Comparison of ENCODE assay signal across 8 mouse cellular contexts in genomic region chr16:6503573-6504331, GRCm38 (mm10).
DNase-seq lines count a peak whose midpoint lies in the region; ATAC-seq lines count a peak whose summit lies in the region.

No protein-coding gene starts in this region.

- DNase-seq in left cerebral cortex, adult 11 months (ENCODE audit: low spot score) = peak; percentile 32
- DNase-seq in left cerebral cortex, adult 8-10 months (ENCODE audit: low spot score in 2 of 2) = no peak
- peak; percentile 33 to 74 for DNase-seq in adrenal gland, adult (ENCODE audit: inconsistent age in 2 of 2, low spot score in 1 of 2)
- DNase-seq in cerebellum, postnatal 4 days (ENCODE audit: low spot score in 2 of 2) = peak; percentile 59 to 67
- peak; percentile 57 for DNase-seq in left cerebral cortex, postnatal 4 days
- DNase-seq in retina, postnatal 1 day = peak; percentile 54
- DNase-seq in spleen, postnatal 36 days (ENCODE audit: low spot score in 2 of 2) = no peak

- H3K4me1 ChIP-seq in hindbrain, embryonic 16.5 days (ENCODE audit: control insufficient read depth, insufficient read depth, low read depth, low read length) = no peaks in the 10 kb centered on the region

- no peak overlapping the region for H3K4me3 ChIP-seq in hindbrain, embryonic 16.5 days (ENCODE audit: low read length)

- intact Hi-C loops in left cerebral cortex, postnatal 4 days (cut with DNase I) = loop anchor here (5.0 kb wide), 1 partner anchor 1424 kb away; no protein-coding TSS in a partner anchor

- no peak overlapping the region for H3K27ac ChIP-seq in hindbrain, embryonic 16.5 days (ENCODE audit: low read depth, low read length)

- no peak overlapping the region for H3K4me2 ChIP-seq in hindbrain, embryonic 16.5 days (ENCODE audit: low read length)

- H3K36me3 ChIP-seq in hindbrain, embryonic 16.5 days (ENCODE audit: control insufficient read depth, insufficient read depth, low read length) = no peaks in the 10 kb centered on the region

- ATAC-seq in hindbrain, embryonic 16.5 days = peak; percentile 69

- WGBS in hindbrain, embryonic 16.5 days = 44% methylated on average over 5 of the region's 5 CpGs

- no peak overlapping the region for H3K9ac ChIP-seq in hindbrain, embryonic 16.5 days (ENCODE audit: low read depth, low read length)

- H3K9me3 ChIP-seq in hindbrain, embryonic 16.5 days (ENCODE audit: control insufficient read depth, low read length) = no peaks in the 10 kb centered on the region

- no peaks in the 10 kb centered on the region for H3K27me3 ChIP-seq in hindbrain, embryonic 16.5 days (replicated peaks; ENCODE audit: control insufficient read depth, insufficient read depth, low read length)

Comparison
In these comparisons a context has a peak if more than half of its experiments do, and no peak if none do; other contexts are left out.
1. DNase-seq: peak in left cerebral cortex, adult 11 months (single experiment), adrenal gland, adult (2 of 2), cerebellum, postnatal 4 days (2 of 2), left cerebral cortex, postnatal 4 days (single experiment) and retina, postnatal 1 day (single experiment); none in left cerebral cortex, adult 8-10 months (0 of 2) and spleen, postnatal 36 days (0 of 2).